Mouse (Mus musculus): Measurements from ENCODE around the gene Tirap. TPM values are rescaled to one million over a fixed set of nuclear protein-coding genes. Genes with fewer than 3 reads are reported as not detected.
"Not testable (repeated sequence)": the region's sequence is repeated elsewhere in the genome, so short reads cannot be mapped to it uniquely, and the experiment has no call there.

Tirap gene
- polyA plus RNA-seq, 1 experiment from 2014 or later, result 2.9 TPM

- no peak for DNase-seq (ENCODE audit: low spot score)
Observed at GRCm38 (mm10) chr9:35152923-35153322, 47.2 kb downstream of the Tirap start.

GRCm38 (mm10) chr9:35148822-35149221 lies 51.3 kb downstream of the Tirap start:
- not testable (repeated sequence) for DNase-seq (ENCODE audit: low spot score)

- DNase-seq (ENCODE audit: low spot score), result not testable (repeated sequence)
Observed at GRCm38 (mm10) chr9:35147261-35147660, 52.8 kb downstream of the Tirap start.

GRCm38 (mm10) chr9:35145829-35146228 lies 54.3 kb downstream of the Tirap start:
- DNase-seq (ENCODE audit: low spot score), result no peak

GRCm38 (mm10) chr9:35145118-35145517 lies 55.0 kb downstream of the Tirap start:
- no peak for DNase-seq (ENCODE audit: low spot score)

GRCm38 (mm10) chr9:35142221-35142620 lies 57.9 kb downstream of the Tirap start:
- DNase-seq (ENCODE audit: low spot score), result no peak

GRCm38 (mm10) chr9:35139231-35139744 lies 60.8 kb downstream of the Tirap start:
- no peak for DNase-seq (ENCODE audit: low spot score)

GRCm38 (mm10) chr9:35138029-35138428 lies 62.1 kb downstream of the Tirap start:
- DNase-seq (ENCODE audit: low spot score), result no peak

GRCm38 (mm10) chr9:35135575-35135974 lies 64.5 kb downstream of the Tirap start:
- DNase-seq (ENCODE audit: low spot score), result no peak

Other genes starting within 250 kb of the Tirap start
- gene St3gal4, start 81.0 kb downstream of the Tirap start, polyA plus RNA-seq (2015; fragmentation: Nextera tagmentation; extraction: Ambion mirVana), result 15.2 and 15.5 TPM in 2 replicates
- gene Dcps, start 24.2 kb downstream of the Tirap start, polyA plus RNA-seq (2015; fragmentation: Nextera tagmentation; extraction: Ambion mirVana), result 64.3 and 69.3 TPM in 2 replicates
- 93.5 and 101 TPM in 2 replicates for gene Srpr, start 116 bp downstream of the Tirap start, polyA plus RNA-seq (2015; fragmentation: Nextera tagmentation; extraction: Ambion mirVana)
- 28.7 and 35.7 TPM in 2 replicates for gene Foxred1, start 10.8 kb upstream of the Tirap start, polyA plus RNA-seq (2015; fragmentation: Nextera tagmentation; extraction: Ambion mirVana)
- gene Fam118b, start 67.5 kb upstream of the Tirap start, polyA plus RNA-seq (2015; fragmentation: Nextera tagmentation; extraction: Ambion mirVana), result 33.1 and 35.1 TPM in 2 replicates
- 34.7 and 39.2 TPM in 2 replicates for gene Rpusd4, start 67.6 kb upstream of the Tirap start, polyA plus RNA-seq (2015; fragmentation: Nextera tagmentation; extraction: Ambion mirVana)
- gene Cdon, start 220.8 kb upstream of the Tirap start, polyA plus RNA-seq (2015; fragmentation: Nextera tagmentation; extraction: Ambion mirVana), result 1.5 and 2.0 TPM in 2 replicates

All from thymus, postnatal 0 days (tissue).